Mouse (Mus musculus) liver, embryonic 14.5 days (tissue): ENCODE measurements around the gene Lingo1.

Source experiments
- CTCF ChIP-seq: IDR thresholded peaks from 2 replicates; pipeline ENCODE4 v1.5.1; 2016; ENCODE audit warnings: antibody characterized with exemption, low read depth, control low read depth
- EP300 ChIP-seq: IDR thresholded peaks from 2 replicates; pipeline ENCODE4 v1.6.1; 2016; ENCODE audit warnings: antibody characterized with exemption, low read depth

DNA sequence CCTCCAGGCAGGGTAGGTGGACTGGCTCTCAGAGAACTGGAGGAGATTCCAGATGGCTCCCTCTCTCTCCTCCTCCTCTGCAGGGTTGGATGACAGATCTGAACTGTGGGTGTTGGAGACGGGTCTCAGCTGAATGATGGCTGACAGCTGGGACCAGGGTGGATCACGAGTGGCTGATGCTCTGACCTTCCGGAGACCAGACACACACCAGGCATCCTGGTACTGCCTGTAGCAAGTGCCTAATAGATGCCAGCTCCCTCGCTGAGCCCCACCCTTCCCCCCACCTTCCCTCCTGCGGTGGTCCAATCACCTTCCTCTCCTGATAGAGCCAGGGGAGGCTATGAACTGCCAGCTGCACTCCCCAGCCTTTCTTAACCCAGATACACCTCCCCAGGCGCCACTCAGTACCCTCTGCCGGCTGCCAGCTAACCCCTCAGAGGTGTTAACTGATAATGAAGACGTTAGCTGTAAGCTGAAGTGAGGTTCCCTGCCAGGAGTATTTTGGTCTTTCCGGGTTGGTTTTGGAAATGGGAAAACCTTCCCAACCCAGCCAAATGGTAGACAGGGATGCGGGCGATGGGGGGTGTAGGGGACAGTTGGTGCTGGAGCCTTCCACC lies 126.6 kb downstream of the Lingo1 start:
- TF ChIP-seq CTCF (no peak), EP300 (no peak)
